ENCODE assay signal across 8 mouse cellular contexts in genomic region chr3:122293954-122294850, GRCm38 (mm10). TPM values are rescaled to one million over a fixed set of nuclear protein-coding genes. Genes with fewer than 3 reads are reported as not detected.
DNase-seq lines count a peak whose midpoint lies in the region; ATAC-seq and TF ChIP-seq lines count a peak whose summit lies in the region.

Gene Bcar3, plus strand, starts transcription at chr3:122294136.

- DNase-seq in cerebellum, postnatal 4 days (ENCODE audit: low spot score in 2 of 2): peak; percentile 82 to 90
- peak; percentile 92 for DNase-seq in gastrocnemius, postnatal 10 days
- peak; percentile 91 for DNase-seq in hindlimb bud, embryonic 11.5 days (ENCODE audit: extremely low spot score, low read depth, low spot score)
- DNase-seq in left cerebral cortex, adult 2 months (ENCODE audit: extremely low spot score in 1 of 2, low spot score in 2 of 2): peak; percentile 88 to 91
- peak; percentile 95 for DNase-seq in right cerebral cortex, adult 18-20 months
- DNase-seq in urinary bladder, adult 2 months (ENCODE audit: low spot score): peak; percentile 72

- WGBS in macrophage (ENCODE audit: missing documents): 17% methylated on average over 37 of the region's 37 CpGs

- H3K27ac ChIP-seq in left cerebral cortex, adult 2 months: peak within 1 kb of the TSS; percentile 99
- no peak within 1 kb of the TSS for H3K27ac ChIP-seq in macrophage

- peak; percentile 82 for ATAC-seq in activated CD4-positive, CD25-positive, alpha-beta regulatory T cell, adult 4 months

- H3K79me2 ChIP-seq in macrophage (ENCODE audit: inconsistent target): no peaks in the 10 kb centered on the region

- peak within 1 kb of the TSS; percentile 99 for H3K4me3 ChIP-seq in left cerebral cortex, adult 2 months
- peak within 1 kb of the TSS; percentile 40 for H3K4me3 ChIP-seq in macrophage (ENCODE audit: inconsistent target)

- H3K36me3 ChIP-seq in macrophage (ENCODE audit: inconsistent target): no peaks in the 10 kb centered on the region

- intact Hi-C loops in left cerebral cortex, adult 2 months (cut with DNase I): loop anchor here (1.0 to 10.0 kb wide), 2 partner anchors 325 to 631 kb away; partner anchors contain the start of genes 1810037I17Rik and Fnbp1l

- no peak for TF ChIP-seq CTCF in left cerebral cortex, adult 2 months (IDR thresholded peaks at IDR 0.05)

RNA-seq across cellular contexts. Expression of gene Bcar3, which starts in this region (rescaled TPM):
- under 1 TPM; 0.61 to 0.70 TPM for polyA plus RNA-seq in activated CD4-positive, CD25-positive, alpha-beta regulatory T cell, adult 4 months (2017; shearing (Covaris generic))
- total RNA-seq in gastrocnemius, postnatal 10 days (2021): 10 to 100 TPM; 14.1 to 23.2 TPM
- 10 to 100 TPM; 14.7 to 15.4 TPM for total RNA-seq in left cerebral cortex, adult 2 months (2021)
- 100 to 1,000 TPM in 2 of 26 experiments, 10 to 100 TPM in 21, 1 to 10 TPM in 3; 4.7 to 142 (median 36.0) TPM for total RNA-seq in macrophage (2018; cell fraction: chromatin; rRNA removed)
- total RNA-seq in macrophage (2018; cell fraction: cytosol; rRNA removed): 10 to 100 TPM in 13 of 26 experiments, 1 to 10 TPM in 13; 3.0 to 22.1 (median 10.7) TPM
- total RNA-seq in macrophage (2018; cell fraction: nucleus; rRNA removed): 10 to 100 TPM in 21 of 26 experiments, 1 to 10 TPM in 5; 3.0 to 91.9 (median 22.5) TPM
- 10.7 to 31.8 TPM (median 14.2 TPM) in 3 replicates for polyA plus RNA-seq in macrophage (2018)
- 33.1 and 40.3 TPM in 2 replicates for polyA plus RNA-seq in urinary bladder, adult 2 months (2012; rRNA removed)

Comparison
In these comparisons a context has a peak if more than half of its experiments do, and no peak if none do; other contexts are left out.
1. Peak in ATAC-seq in activated CD4-positive, CD25-positive, alpha-beta regulatory T cell, adult 4 months; RNA of the gene not detected or under 1 TPM.